Mouse (Mus musculus) small intestine, adult 2 months (tissue): ENCODE data around the gene Mamstr. TPM values are rescaled to one million over a fixed set of nuclear protein-coding genes. Genes with fewer than 3 reads are reported as not detected.

Source experiments
- H3K27ac ChIP-seq: fragments of 200-500 bp; 2 replicates; pipeline ENCODE4 v1.5.1; 2012; ENCODE audit warnings: low read depth, low read length, control low read depth, inconsistent platforms; ENCODE audit not compliant: insufficient read depth
- H3K27me3 ChIP-seq: fragments of 200-500 bp; 2 replicates; pipeline ENCODE4 v1.6.1; 2012; ENCODE audit warnings: mild to moderate bottlenecking, moderate library complexity, low read length, inconsistent platforms; ENCODE audit not compliant: control insufficient read depth, insufficient read depth
- H3K36me3 ChIP-seq: fragments of 200-500 bp; 2 replicates; pipeline ENCODE4 v1.6.1; 2012; ENCODE audit warnings: mild to moderate bottlenecking, low read length, control low read depth, inconsistent platforms; ENCODE audit not compliant: control insufficient read depth, insufficient read depth
- H3K4me1 ChIP-seq: fragments of 200-500 bp; 2 replicates; pipeline ENCODE4 v1.6.1; 2012; ENCODE audit warnings: low read length, inconsistent platforms, mixed read lengths; ENCODE audit not compliant: control insufficient read depth, insufficient read depth, insufficient read length
- H3K4me3 ChIP-seq: fragments of 200-500 bp; 2 replicates; pipeline ENCODE4 v1.5.1; 2012; ENCODE audit warnings: low read depth, mild to moderate bottlenecking, control low read depth, inconsistent platforms, low read length, moderate library complexity
- CTCF ChIP-seq: fragments of 200-500 bp; IDR thresholded peaks from 2 replicates; pipeline ENCODE4 v1.5.1; 2012; ENCODE audit warnings: low read depth, mild to moderate bottlenecking, control low read depth, inconsistent platforms, low read length, moderate library complexity, mixed read lengths; ENCODE audit not compliant: insufficient replicate concordance, insufficient read length; ENCODE audit errors: extremely low read depth
- POLR2A ChIP-seq: fragments of 200-500 bp; IDR thresholded peaks from 2 replicates; pipeline ENCODE4 v1.6.1; 2012; ENCODE audit warnings: low read depth, mild to moderate bottlenecking, control low read depth, inconsistent platforms, low read length, moderate library complexity
- WGBS: fragments of 180-500 bp; shearing (Covaris S2); methylation state at CpG from one replicate; pipeline ENCODE4 v1.1.7; 2018; 5-methylcytosine and 5-hydroxymethylcytosine counted together
- polyA plus RNA-seq: library from polyadenylated mRNA; depleted of rRNA; stranded (reverse); fragments of >200 nt; gene quantifications from 2 replicates; pipeline ENCODE4 v1.2.3, GENCODE M21; 2012; rRNA removed

Gene Mamstr
- polyA plus RNA-seq, result 0.63 and 0.84 TPM in 2 replicates

GRCm38 (mm10) chr7:45639561-45640027, at the start of gene Mamstr:
Gene Mamstr (plus strand): TSS chr7:45639977.
- Histone ChIP-seq H3K36me3 (no peaks in the 10 kb centered on the region), H3K27me3 (peaks cover 26% of the 10 kb centered on the region), H3K4me3 (no peak within 1 kb of the TSS), H3K27ac (no peak within 1 kb of the TSS), H3K4me1 (peaks cover 6% of the 10 kb centered on the region)
- TF ChIP-seq POLR2A (no peak), CTCF (no peak)
- 46% methylated on average over 19 of the region's 19 CpGs for WGBS

DNA sequence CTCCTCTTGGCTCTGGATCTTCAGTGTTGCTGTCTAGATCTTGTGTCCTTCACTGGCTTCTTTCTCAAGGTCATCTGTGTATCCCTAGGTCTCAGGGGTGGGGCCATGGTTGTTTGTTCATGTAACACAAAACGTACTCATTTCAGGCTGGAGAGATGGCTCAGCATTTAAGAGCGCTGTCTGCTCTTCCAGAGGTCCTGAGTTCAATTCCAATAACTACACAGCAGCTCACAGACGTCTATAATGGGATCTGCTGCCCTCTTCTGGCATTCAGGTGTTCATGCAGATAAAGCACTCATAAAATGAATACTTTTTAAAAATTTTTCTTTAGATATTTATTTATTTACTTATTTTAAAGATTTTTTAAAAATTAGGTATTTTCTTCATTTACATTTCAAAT, 48.9 kb upstream of the Mamstr start:
- Histone ChIP-seq H3K4me1 (no peaks in the 10 kb centered on the region; the same call in 1 of the 2 replicates), H3K4me3 (no peak overlapping the region), H3K27me3 (no peaks in the 10 kb centered on the region), H3K27ac (no peak overlapping the region), H3K36me3 (0 out of 2 replicates have a peak, but pooled peaks cover 1% of the 10 kb centered on the region)
- WGBS, result 52% methylated on average over 3 of the region's 3 CpGs
- no peak for TF ChIP-seq POLR2A
- TF ChIP-seq CTCF, result no peak

DNA sequence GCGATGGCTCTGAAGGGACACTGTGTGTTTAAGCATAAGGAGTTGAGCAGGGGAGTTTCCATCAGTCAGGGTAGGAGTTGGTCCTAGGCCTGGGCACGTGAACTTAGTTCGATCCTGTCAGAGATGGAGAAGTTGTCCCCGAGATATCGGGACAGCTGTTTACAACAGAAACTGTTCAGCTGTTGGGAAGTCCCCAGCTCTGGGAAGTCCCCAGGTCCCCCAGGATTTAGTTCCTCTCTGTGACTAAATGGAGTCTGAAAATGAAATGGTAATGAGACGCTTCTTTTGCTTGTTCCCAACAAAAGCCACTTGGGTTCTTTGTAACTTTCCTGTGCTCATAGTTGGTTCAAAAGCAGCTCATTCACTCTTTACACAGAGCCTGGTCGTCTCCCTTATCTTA, 47.9 kb upstream of the Mamstr start:
- Histone ChIP-seq H3K36me3 (no peaks in the 10 kb centered on the region), H3K27ac (peak overlapping the region; percentile 39), H3K4me1 (no peaks in the 10 kb centered on the region; the same call in 1 of the 2 replicates), H3K27me3 (no peaks in the 10 kb centered on the region), H3K4me3 (no peak overlapping the region)
- WGBS, result 40% methylated on average over 7 of the region's 7 CpGs
- TF ChIP-seq CTCF (no peak), POLR2A (no peak)

DNA sequence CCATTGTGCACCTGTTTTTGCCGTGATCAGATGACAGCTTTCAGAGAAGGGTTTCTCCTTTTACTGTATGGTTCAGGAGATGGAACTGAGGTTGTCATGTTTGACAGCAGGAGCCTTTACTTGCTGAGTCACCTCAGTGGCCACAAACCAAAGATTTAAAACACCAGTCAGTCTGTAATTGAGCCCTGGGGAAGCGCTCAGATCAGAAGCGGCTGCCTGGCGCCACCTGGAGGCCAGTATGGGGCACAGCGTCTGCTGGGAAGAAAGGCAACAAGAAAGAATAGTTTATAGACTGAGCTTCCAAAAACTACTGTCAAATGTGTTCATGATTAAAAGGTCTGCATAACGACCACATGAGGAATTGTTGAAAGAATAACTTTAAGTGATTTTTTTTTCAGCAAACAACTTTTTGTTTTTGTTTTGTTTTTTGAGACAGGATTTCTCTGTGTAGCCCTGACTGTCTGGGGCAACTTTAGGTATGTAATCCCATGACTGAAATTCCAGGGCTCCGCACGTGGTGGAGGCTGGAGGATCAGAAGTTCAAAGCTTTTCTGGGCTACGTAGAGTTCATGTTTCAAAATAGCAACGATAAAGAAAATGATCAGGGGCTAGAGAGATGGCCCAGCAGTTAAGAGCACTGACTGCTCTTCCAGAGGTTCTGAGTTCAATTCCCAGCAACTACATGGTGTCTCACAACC, 46.5 kb upstream of the Mamstr start:
- no peak overlapping the region for H3K27ac ChIP-seq
- 25% methylated on average over 10 of the region's 10 CpGs for WGBS
- no peaks in the 10 kb centered on the region for H3K27me3 ChIP-seq
- TF ChIP-seq CTCF (peak; percentile 97), POLR2A (no peak)
- H3K4me1 ChIP-seq, result no peaks in the 10 kb centered on the region; the same call in 1 of the 2 replicates
- no peak overlapping the region for H3K4me3 ChIP-seq
- H3K36me3 ChIP-seq, result no peaks in the 10 kb centered on the region

DNA sequence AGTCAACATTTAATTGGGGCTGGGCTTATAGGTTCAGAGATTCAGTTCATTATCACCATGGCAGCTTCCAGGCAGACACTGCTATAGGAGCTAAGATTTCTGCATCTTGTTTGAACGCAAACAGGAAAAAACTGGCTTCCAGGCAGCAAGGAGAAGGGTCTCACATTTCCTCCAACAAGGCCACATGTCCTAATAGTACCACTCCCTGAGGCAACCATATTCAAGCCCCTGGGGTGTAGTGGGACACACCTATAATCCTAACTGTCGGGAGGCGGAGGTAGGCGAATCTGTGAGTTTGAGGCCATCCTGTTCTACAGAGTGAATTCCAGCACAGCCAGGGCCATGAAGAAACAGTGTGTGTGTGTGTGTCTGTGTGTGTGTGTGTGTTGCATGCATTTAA, 44.6 kb upstream of the Mamstr start:
- H3K4me1 ChIP-seq, result peaks cover 4% of the 10 kb centered on the region; the same call in 1 of the 2 replicates
- H3K27me3 ChIP-seq, result no peaks in the 10 kb centered on the region; the same call in 1 of the 2 replicates
- no peak overlapping the region for H3K27ac ChIP-seq
- TF ChIP-seq CTCF (no peak), POLR2A (no peak)
- no peak overlapping the region for H3K4me3 ChIP-seq
- 78% methylated on average over 4 of the region's 4 CpGs for WGBS
- H3K36me3 ChIP-seq, result no peaks in the 10 kb centered on the region

- TF ChIP-seq CTCF (no peak), POLR2A (no peak)
- no peak overlapping the region for H3K27ac ChIP-seq
- no peaks in the 10 kb centered on the region for H3K36me3 ChIP-seq
- 90% methylated on average over 1 of the region's 1 CpGs for WGBS
- H3K4me3 ChIP-seq, result no peak overlapping the region
- H3K27me3 ChIP-seq, result no peaks in the 10 kb centered on the region; the same call in 1 of the 2 replicates
- peaks cover 4% of the 10 kb centered on the region; the same call in 1 of the 2 replicates for H3K4me1 ChIP-seq
Measured at GRCm38 (mm10) chr7:45596107-45596506, 43.7 kb upstream of the Mamstr start.

DNA sequence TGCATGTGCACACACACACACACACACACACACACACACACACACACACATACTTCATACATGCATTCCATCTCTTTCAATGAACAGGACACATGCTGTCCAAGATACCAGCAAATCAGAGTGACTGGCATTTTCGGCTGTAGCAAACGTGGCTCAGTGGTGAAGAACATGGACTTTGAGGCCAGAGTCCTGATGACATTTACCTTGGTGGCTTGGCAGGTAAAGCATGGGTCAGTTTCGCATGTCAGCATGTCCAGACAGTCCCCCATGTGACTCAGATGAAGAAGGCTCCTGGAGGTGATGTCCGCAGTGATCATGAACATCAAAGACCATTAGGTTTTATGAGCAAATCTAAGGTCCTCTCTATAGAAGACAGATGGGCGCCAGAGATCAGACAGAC, 42.8 kb upstream of the Mamstr start:
- no peak overlapping the region for H3K4me3 ChIP-seq
- peaks cover 8% of the 10 kb centered on the region; the same call in 1 of the 2 replicates for H3K4me1 ChIP-seq
- 90% methylated on average over 5 of the region's 5 CpGs for WGBS
- H3K27ac ChIP-seq, result no peak overlapping the region
- H3K36me3 ChIP-seq, result no peaks in the 10 kb centered on the region
- TF ChIP-seq POLR2A (no peak), CTCF (no peak)
- no peaks in the 10 kb centered on the region; the same call in 1 of the 2 replicates for H3K27me3 ChIP-seq
